Mouse (Mus musculus) hindbrain, embryonic 13.5 days (tissue): ENCODE data around the gene Dpep1. TPM values are rescaled to one million over a fixed set of nuclear protein-coding genes. Genes with fewer than 3 reads are reported as not detected.
"Not testable (repeated sequence)": the region's sequence is repeated elsewhere in the genome, so short reads cannot be mapped to it uniquely, and the experiment has no call there.

Experiments used
- ATAC-seq: fragments of 200-750 bp; cut with Nextera tagmentation; 2 replicates; pipeline ENCODE4 v1.8.0; 2017; ENCODE audit warnings: moderate TSS enrichment; ENCODE audit not compliant: low FRiP score
- H3K27ac ChIP-seq: fragments of 300-500 bp; sonication (generic); 2 replicates; pipeline ENCODE4 v1.5.1; 2015; ENCODE audit warnings: inconsistent platforms, mild to moderate bottlenecking, moderate library complexity
- H3K27me3 ChIP-seq: fragments of 300-500 bp; sonication (generic); 2 replicates; pipeline ENCODE4 v1.6.1; 2015; ENCODE audit warnings: mild to moderate bottlenecking, inconsistent platforms
- H3K36me3 ChIP-seq: fragments of 300-500 bp; sonication (generic); 2 replicates; pipeline ENCODE4 v1.6.1; 2015; ENCODE audit warnings: mild to moderate bottlenecking, inconsistent platforms
- H3K4me1 ChIP-seq: fragments of 300-500 bp; sonication (generic); replicated peaks from 2 replicates; pipeline ENCODE4 v1.6.1; 2015; ENCODE audit warnings: inconsistent platforms
- H3K4me2 ChIP-seq: fragments of 300-500 bp; sonication (generic); 2 replicates; pipeline ENCODE4 v1.6.1; 2015; ENCODE audit warnings: inconsistent platforms, mild to moderate bottlenecking, moderate library complexity
- H3K4me3 ChIP-seq: fragments of 300-500 bp; sonication (generic); 2 replicates; pipeline ENCODE4 v1.5.1; 2015; ENCODE audit warnings: mild to moderate bottlenecking, inconsistent platforms
- H3K9ac ChIP-seq: fragments of 300-500 bp; sonication (generic); 2 replicates; pipeline ENCODE4 v1.6.1; 2015; ENCODE audit warnings: mild to moderate bottlenecking, inconsistent platforms
- H3K9me3 ChIP-seq: fragments of 300-500 bp; sonication (generic); 2 replicates; pipeline ENCODE4 v1.6.1; 2016; ENCODE audit warnings: inconsistent platforms
- WGBS: fragments of 180-500 bp; shearing (Covaris S2); methylation state at CpG from one replicate; pipeline ENCODE4 v1.1.7; 2015; 5-methylcytosine and 5-hydroxymethylcytosine counted together
- polyA plus RNA-seq: library from polyadenylated mRNA; unstranded; fragments of >200 nt; fragmentation: Nextera tagmentation; extraction: Ambion mirVana; gene quantifications from 2 replicates; pipeline ENCODE4 v1.2.1, GENCODE M21; 2015

The Dpep1 gene
- polyA plus RNA-seq, 1 experiment from 2014 or later = 0.35 TPM

- no peaks in the 10 kb centered on the region for H3K27me3 ChIP-seq
- no peak overlapping the region for H3K4me3 ChIP-seq
- no peaks in the 10 kb centered on the region for H3K36me3 ChIP-seq
- no peak overlapping the region for H3K27ac ChIP-seq
- no peaks in the 10 kb centered on the region for H3K9me3 ChIP-seq
- 66% methylated on average over 3 of the region's 3 CpGs for WGBS
- no peaks in the 10 kb centered on the region for H3K4me1 ChIP-seq
- no peak for ATAC-seq
- H3K9ac ChIP-seq = no peak overlapping the region
- no peak overlapping the region for H3K4me2 ChIP-seq
These were observed 4.7 kb upstream of the Dpep1 start for GRCm38 (mm10) chr8:123181391-123181790.

- H3K9me3 ChIP-seq = no peaks in the 10 kb centered on the region
- no peak overlapping the region for H3K4me2 ChIP-seq
- H3K9ac ChIP-seq = no peak overlapping the region
- no peaks in the 10 kb centered on the region for H3K36me3 ChIP-seq
- no peaks in the 10 kb centered on the region; the same call in 1 of the 2 replicates for H3K4me1 ChIP-seq
- 91% methylated on average over 2 of the region's 2 CpGs for WGBS
- no peak overlapping the region for H3K27ac ChIP-seq
- H3K27me3 ChIP-seq = no peaks in the 10 kb centered on the region
- no peak for ATAC-seq
- H3K4me3 ChIP-seq = no peak overlapping the region
These were observed 2.0 kb downstream of the Dpep1 start for GRCm38 (mm10) chr8:123188006-123188405.

- WGBS = 83% methylated on average over 7 of the region's 7 CpGs
These were observed 2.8 kb downstream of the Dpep1 start for GRCm38 (mm10) chr8:123188841-123189240.

GRCm38 (mm10) chr8:123190678-123191077, 4.6 kb downstream of the Dpep1 start:
- no peak overlapping the region for H3K4me3 ChIP-seq
- H3K27me3 ChIP-seq = no peaks in the 10 kb centered on the region
- 2% methylated on average over 9 of the region's 9 CpGs for WGBS
- no peak overlapping the region for H3K4me2 ChIP-seq
- no peak for ATAC-seq
- no peaks in the 10 kb centered on the region for H3K9me3 ChIP-seq
- H3K9ac ChIP-seq = no peak overlapping the region
- no peaks in the 10 kb centered on the region; the same call in 1 of the 2 replicates for H3K4me1 ChIP-seq
- no peaks in the 10 kb centered on the region for H3K36me3 ChIP-seq
- H3K27ac ChIP-seq = no peak overlapping the region

More at GRCm38 (mm10) chr8:123188841-123189240, 2.8 kb downstream of the Dpep1 start:
- no peak for ATAC-seq
- no peak overlapping the region for H3K4me2 ChIP-seq
- H3K27ac ChIP-seq = no peak overlapping the region
- H3K9me3 ChIP-seq = no peaks in the 10 kb centered on the region
- no peak overlapping the region for H3K9ac ChIP-seq
- H3K36me3 ChIP-seq = no peaks in the 10 kb centered on the region
- H3K27me3 ChIP-seq = no peaks in the 10 kb centered on the region
- no peaks in the 10 kb centered on the region; the same call in 1 of the 2 replicates for H3K4me1 ChIP-seq
- H3K4me3 ChIP-seq = no peak overlapping the region

GRCm38 (mm10) chr8:123191908-123192307, 5.9 kb downstream of the Dpep1 start:
- H3K36me3 ChIP-seq = no peaks in the 10 kb centered on the region
- 62% methylated on average over 8 of the region's 8 CpGs for WGBS
- no peak for ATAC-seq

GRCm38 (mm10) chr8:123193771-123194170, 7.7 kb downstream of the Dpep1 start:
- Histone ChIP-seq H3K9ac (no peak overlapping the region), H3K4me1 (no peaks in the 10 kb centered on the region; the same call in 1 of the 2 replicates), H3K27me3 (no peaks in the 10 kb centered on the region), H3K27ac (no peak overlapping the region), H3K36me3 (no peaks in the 10 kb centered on the region), H3K4me2 (no peak overlapping the region), H3K4me3 (no peak overlapping the region), H3K9me3 (no peaks in the 10 kb centered on the region)
- ATAC-seq = no peak
- 81% methylated on average over 9 of the region's 9 CpGs for WGBS

More at GRCm38 (mm10) chr8:123191908-123192307, 5.9 kb downstream of the Dpep1 start:
- Histone ChIP-seq H3K4me3 (no peak overlapping the region), H3K27me3 (no peaks in the 10 kb centered on the region), H3K4me1 (no peaks in the 10 kb centered on the region; the same call in 1 of the 2 replicates), H3K9me3 (no peaks in the 10 kb centered on the region), H3K27ac (no peak overlapping the region), H3K4me2 (no peak overlapping the region), H3K9ac (no peak overlapping the region)

- H3K36me3 ChIP-seq, H3K9ac ChIP-seq, H3K4me2 ChIP-seq, H3K27me3 ChIP-seq, H3K4me3 ChIP-seq, ATAC-seq, H3K4me1 ChIP-seq, H3K27ac ChIP-seq, H3K9me3 ChIP-seq: not testable (repeated sequence)
- WGBS = 79% methylated on average over 5 of the region's 5 CpGs
These were observed 11.0 kb downstream of the Dpep1 start for GRCm38 (mm10) chr8:123197016-123197415.

GRCm38 (mm10) chr8:123199864-123200263, 13.8 kb downstream of the Dpep1 start:
- no peak for ATAC-seq
- no peaks in the 10 kb centered on the region for H3K9me3 ChIP-seq
- no peak overlapping the region for H3K4me2 ChIP-seq
- H3K36me3 ChIP-seq = peaks cover 11% of the 10 kb centered on the region
- WGBS = 75% methylated on average over 14 of the region's 14 CpGs
- no peaks in the 10 kb centered on the region for H3K27me3 ChIP-seq
- no peak overlapping the region for H3K9ac ChIP-seq
- H3K27ac ChIP-seq = no peak overlapping the region
- no peaks in the 10 kb centered on the region for H3K4me1 ChIP-seq
- H3K4me3 ChIP-seq = no peak overlapping the region

GRCm38 (mm10) chr8:123202288-123202687, 16.2 kb downstream of the Dpep1 start:
- ATAC-seq = no peak
- Histone ChIP-seq H3K4me1 (no peaks in the 10 kb centered on the region), H3K9ac (no peak overlapping the region), H3K4me2 (no peak overlapping the region), H3K36me3 (peaks cover 31% of the 10 kb centered on the region), H3K27ac (no peak overlapping the region), H3K9me3 (no peaks in the 10 kb centered on the region), H3K27me3 (no peaks in the 10 kb centered on the region), H3K4me3 (no peak overlapping the region)
- 25% methylated on average over 5 of the region's 5 CpGs for WGBS

GRCm38 (mm10) chr8:123203571-123203970, 17.5 kb downstream of the Dpep1 start:
- H3K27ac ChIP-seq = no peak overlapping the region
- no peak for ATAC-seq
- 95% methylated on average over 3 of the region's 3 CpGs for WGBS
- H3K4me3 ChIP-seq = no peak overlapping the region
- peaks cover 44% of the 10 kb centered on the region for H3K36me3 ChIP-seq
- no peak overlapping the region for H3K4me2 ChIP-seq
- no peaks in the 10 kb centered on the region for H3K27me3 ChIP-seq
- H3K9me3 ChIP-seq = no peaks in the 10 kb centered on the region
- H3K9ac ChIP-seq = no peak overlapping the region
- H3K4me1 ChIP-seq = no peaks in the 10 kb centered on the region

GRCm38 (mm10) chr8:123211876-123212275, 25.8 kb downstream of the Dpep1 start:
- Histone ChIP-seq H3K4me2 (peak overlapping the region; percentile 94), H3K9me3 (no peaks in the 10 kb centered on the region), H3K4me3 (peak overlapping the region; percentile 97), H3K4me1 (peaks cover 26% of the 10 kb centered on the region), H3K9ac (peak overlapping the region; percentile 99), H3K27me3 (no peaks in the 10 kb centered on the region), H3K36me3 (peaks cover 35% of the 10 kb centered on the region), H3K27ac (peak overlapping the region; percentile 70)
- ATAC-seq = no peak
- 52% methylated on average over 10 of the region's 10 CpGs for WGBS

GRCm38 (mm10) chr8:123212321-123213117, 26.5 kb downstream of the Dpep1 start, which contains the start of the genes Chmp1a and Spata33:
Gene Chmp1a (minus strand): TSS chr8:123212763.
Gene Spata33 (plus strand): TSS chr8:123212832.
- no peaks in the 10 kb centered on the region for H3K27me3 ChIP-seq
- peak within 1 kb of the TSS; percentile 70 for H3K27ac ChIP-seq
- H3K36me3 ChIP-seq = peaks cover 28% of the 10 kb centered on the region
- 2% methylated on average over 76 of the region's 76 CpGs for WGBS
- peak within 1 kb of the TSS; percentile 94 for H3K4me2 ChIP-seq
- no peaks in the 10 kb centered on the region for H3K9me3 ChIP-seq
- peak within 1 kb of the TSS; percentile 99 for H3K9ac ChIP-seq
- H3K4me1 ChIP-seq = peaks cover 26% of the 10 kb centered on the region
- ATAC-seq = peak; percentile 94
- H3K4me3 ChIP-seq = peak within 1 kb of the TSS; percentile 97
